Mouse (Mus musculus): Measurements from ENCODE around the gene Pik3ca. TPM values are rescaled to one million over a fixed set of nuclear protein-coding genes. Genes with fewer than 3 reads are reported as not detected.
A peak's percentile ranks its signal among the peaks of the same experiment; 100 is the strongest.

Pik3ca gene
- total RNA-seq, 1 experiment: 19.8 TPM

- no peak for DNase-seq (ENCODE audit: low read depth, low spot score)
- peak overlapping the region; percentile 88 to 97 for H3K4me3 ChIP-seq (ENCODE audit: insufficient read depth in 1 of 2, low read depth in 1 of 2, low read length in 2 of 2, poor library complexity in 1 of 2, severe bottlenecking in 1 of 2)
- no peak overlapping the region for H3K27ac ChIP-seq (ENCODE audit: insufficient read depth, low read depth, low read length, poor library complexity, severe bottlenecking)
- H3K9me3 ChIP-seq (ENCODE audit: control insufficient read depth, insufficient read depth, low read depth, low read length): no peaks in the 10 kb centered on the region
- H3K36me3 ChIP-seq (ENCODE audit: control insufficient read depth, insufficient read depth, low read length, poor library complexity, severe bottlenecking): no peaks in the 10 kb centered on the region
- peaks cover 3% of the 10 kb centered on the region in 2 experiments; a peak in 2 of 4 replicates for H3K4me1 ChIP-seq (ENCODE audit: control insufficient read depth in 2 of 2, insufficient read depth in 2 of 2, low read length in 2 of 2, poor library complexity in 1 of 2)
- in situ Hi-C loops (cut with MboI; ENCODE audit: low sequenced_read_pairs in 2 of 2, unreplicated experiment in 2 of 2): no loop called here
- peak overlapping the region; percentile 98; the same call in 1 of the 2 replicates for H3K9ac ChIP-seq (ENCODE audit: insufficient read depth, low read depth, low read length, poor library complexity, severe bottlenecking)
- TF ChIP-seq MAFK (IDR thresholded peaks at IDR 0.05; ENCODE audit: insufficient read depth, low read depth, low read length): no peak
- TF ChIP-seq ZC3H11A (IDR thresholded peaks at IDR 0.05; ENCODE audit: borderline replicate concordance, low read depth, low read length): no peak
- TF ChIP-seq HCFC1 (IDR thresholded peaks at IDR 0.05; ENCODE audit: borderline replicate concordance, insufficient read depth, low read length): no peak
- no peak for TF ChIP-seq CHD2 (IDR thresholded peaks at IDR 0.05; ENCODE audit: low read depth, low read length)
- TF ChIP-seq ZNF384 (IDR thresholded peaks at IDR 0.05; ENCODE audit: low read depth, low read length): no peak
Observed at GRCm38 (mm10) chr3:32398175-32398538, 686 bp downstream of the Pik3ca start.

- Histone ChIP-seq H3K4me3 (ENCODE audit: insufficient read depth in 1 of 2, low read depth in 1 of 2, low read length in 2 of 2, poor library complexity in 1 of 2, severe bottlenecking in 1 of 2) (peak overlapping the region in 1 of 2 experiments; percentile 88; a peak in 2 of 4 replicates), H3K9me3 (ENCODE audit: control insufficient read depth, insufficient read depth, low read depth, low read length) (no peaks in the 10 kb centered on the region), H3K36me3 (ENCODE audit: control insufficient read depth, insufficient read depth, low read length, poor library complexity, severe bottlenecking) (no peaks in the 10 kb centered on the region), H3K9ac (ENCODE audit: insufficient read depth, low read depth, low read length, poor library complexity, severe bottlenecking) (no peak overlapping the region), H3K27ac (ENCODE audit: insufficient read depth, low read depth, low read length, poor library complexity, severe bottlenecking) (no peak overlapping the region), H3K4me1 (ENCODE audit: control insufficient read depth in 2 of 2, insufficient read depth in 2 of 2, low read length in 2 of 2, poor library complexity in 1 of 2) (peaks cover 3% of the 10 kb centered on the region in 2 experiments; a peak in 2 of 4 replicates)
- DNase-seq (ENCODE audit: low read depth, low spot score): no peak
- in situ Hi-C loops (cut with MboI; ENCODE audit: low sequenced_read_pairs in 2 of 2, unreplicated experiment in 2 of 2): no loop called here
- TF ChIP-seq HCFC1 (IDR thresholded peaks at IDR 0.05; ENCODE audit: borderline replicate concordance, insufficient read depth, low read length) (no peak), ZC3H11A (IDR thresholded peaks at IDR 0.05; ENCODE audit: borderline replicate concordance, low read depth, low read length) (no peak), CHD2 (IDR thresholded peaks at IDR 0.05; ENCODE audit: low read depth, low read length) (no peak), MAFK (IDR thresholded peaks at IDR 0.05; ENCODE audit: insufficient read depth, low read depth, low read length) (no peak), ZNF384 (IDR thresholded peaks at IDR 0.05; ENCODE audit: low read depth, low read length) (no peak)
Observed at GRCm38 (mm10) chr3:32398623-32399022, 1.2 kb downstream of the Pik3ca start.

- in situ Hi-C loops (cut with MboI; ENCODE audit: low sequenced_read_pairs in 2 of 2, unreplicated experiment in 2 of 2): no loop called here
- Histone ChIP-seq H3K27ac (ENCODE audit: insufficient read depth, low read depth, low read length, poor library complexity, severe bottlenecking) (no peak overlapping the region), H3K9ac (ENCODE audit: insufficient read depth, low read depth, low read length, poor library complexity, severe bottlenecking) (no peak overlapping the region), H3K36me3 (ENCODE audit: control insufficient read depth, insufficient read depth, low read length, poor library complexity, severe bottlenecking) (no peaks in the 10 kb centered on the region), H3K4me1 (ENCODE audit: control insufficient read depth in 2 of 2, insufficient read depth in 2 of 2, low read length in 2 of 2, poor library complexity in 1 of 2) (peaks cover 3% of the 10 kb centered on the region in 2 experiments; a peak in 2 of 4 replicates), H3K9me3 (ENCODE audit: control insufficient read depth, insufficient read depth, low read depth, low read length) (no peaks in the 10 kb centered on the region), H3K4me3 (ENCODE audit: insufficient read depth in 1 of 2, low read depth in 1 of 2, low read length in 2 of 2, poor library complexity in 1 of 2, severe bottlenecking in 1 of 2) (no peak overlapping the region)
- TF ChIP-seq ZNF384 (IDR thresholded peaks at IDR 0.05; ENCODE audit: low read depth, low read length) (no peak), HCFC1 (IDR thresholded peaks at IDR 0.05; ENCODE audit: borderline replicate concordance, insufficient read depth, low read length) (no peak), CHD2 (IDR thresholded peaks at IDR 0.05; ENCODE audit: low read depth, low read length) (no peak), MAFK (IDR thresholded peaks at IDR 0.05; ENCODE audit: insufficient read depth, low read depth, low read length) (no peak), ZC3H11A (IDR thresholded peaks at IDR 0.05; ENCODE audit: borderline replicate concordance, low read depth, low read length) (no peak)
- no peak for DNase-seq (ENCODE audit: low read depth, low spot score)
Observed at GRCm38 (mm10) chr3:32399381-32399780, 1.9 kb downstream of the Pik3ca start.

- no peak overlapping the region for H3K9ac ChIP-seq (ENCODE audit: insufficient read depth, low read depth, low read length, poor library complexity, severe bottlenecking)
- no peaks in the 10 kb centered on the region for H3K9me3 ChIP-seq (ENCODE audit: control insufficient read depth, insufficient read depth, low read depth, low read length)
- in situ Hi-C loops (cut with MboI; ENCODE audit: low sequenced_read_pairs in 2 of 2, unreplicated experiment in 2 of 2): no loop called here
- no peak for TF ChIP-seq ZC3H11A (IDR thresholded peaks at IDR 0.05; ENCODE audit: borderline replicate concordance, low read depth, low read length)
- TF ChIP-seq HCFC1 (IDR thresholded peaks at IDR 0.05; ENCODE audit: borderline replicate concordance, insufficient read depth, low read length): no peak
- no peak for TF ChIP-seq MAFK (IDR thresholded peaks at IDR 0.05; ENCODE audit: insufficient read depth, low read depth, low read length)
- TF ChIP-seq ZNF384 (IDR thresholded peaks at IDR 0.05; ENCODE audit: low read depth, low read length): no peak
- TF ChIP-seq CHD2 (IDR thresholded peaks at IDR 0.05; ENCODE audit: low read depth, low read length): no peak
- DNase-seq (ENCODE audit: low read depth, low spot score): no peak
- peak overlapping the region; percentile 25; the same call in 1 of the 2 replicates for H3K27ac ChIP-seq (ENCODE audit: insufficient read depth, low read depth, low read length, poor library complexity, severe bottlenecking)
- H3K4me1 ChIP-seq (ENCODE audit: control insufficient read depth in 2 of 2, insufficient read depth in 2 of 2, low read length in 2 of 2, poor library complexity in 1 of 2): peaks cover 3% of the 10 kb centered on the region in 2 experiments; a peak in 2 of 4 replicates
- H3K36me3 ChIP-seq (ENCODE audit: control insufficient read depth, insufficient read depth, low read length, poor library complexity, severe bottlenecking): no peaks in the 10 kb centered on the region
- no peak overlapping the region for H3K4me3 ChIP-seq (ENCODE audit: insufficient read depth in 1 of 2, low read depth in 1 of 2, low read length in 2 of 2, poor library complexity in 1 of 2, severe bottlenecking in 1 of 2)
Observed at GRCm38 (mm10) chr3:32399931-32400330, 2.5 kb downstream of the Pik3ca start.
